Mouse (Mus musculus): ENCODE results near the gene Cic.

Cic gene

GRCm38 (mm10) chr7:25305956-25306613 lies 38.6 kb downstream of the Cic start, which contains the start of gene Tmem145:
TSS of gene Tmem145 (plus strand) at chr7:25306106.
- peak; percentile 83 for DNase-seq (ENCODE audit: low read depth, low spot score)

GRCm38 (mm10) chr7:25306614-25306996 lies 39.1 kb downstream of the Cic start:
- no peak for DNase-seq (ENCODE audit: low read depth, low spot score)

- DNase-seq (ENCODE audit: low read depth, low spot score): no peak
These were observed 41.3 kb downstream of the Cic start for GRCm38 (mm10) chr7:25308702-25309318.

- DNase-seq (ENCODE audit: low read depth, low spot score): no peak
These were observed 41.9 kb downstream of the Cic start for GRCm38 (mm10) chr7:25309425-25309824.

GRCm38 (mm10) chr7:25311193-25311592 lies 43.7 kb downstream of the Cic start:
- no peak for DNase-seq (ENCODE audit: low read depth, low spot score)

GRCm38 (mm10) chr7:25313325-25313724 lies 45.8 kb downstream of the Cic start:
- no peak for DNase-seq (ENCODE audit: low read depth, low spot score)

GRCm38 (mm10) chr7:25314606-25315305 lies 47.3 kb downstream of the Cic start:
- peak; percentile 58 for DNase-seq (ENCODE audit: low read depth, low spot score)

- DNase-seq (ENCODE audit: low read depth, low spot score): peak; percentile 72
These were observed 48.0 kb downstream of the Cic start for GRCm38 (mm10) chr7:25315306-25316041.

- DNase-seq (ENCODE audit: low read depth, low spot score): peak; percentile 100
These were observed 49.3 kb downstream of the Cic start, which contains the start of gene Megf8 for GRCm38 (mm10) chr7:25316532-25317445. TSS of gene Megf8 (plus strand) at chr7:25317164.

- DNase-seq (ENCODE audit: low read depth, low spot score): no peak
These were observed 50.0 kb downstream of the Cic start for GRCm38 (mm10) chr7:25317446-25317999.

- DNase-seq (ENCODE audit: low read depth, low spot score): peak; percentile 95
These were observed 54.6 kb downstream of the Cic start for GRCm38 (mm10) chr7:25322058-25322484.

- DNase-seq (ENCODE audit: low read depth, low spot score): no peak
These were observed 55.7 kb downstream of the Cic start for GRCm38 (mm10) chr7:25323219-25323618.

GRCm38 (mm10) chr7:25325431-25325830 lies 57.9 kb downstream of the Cic start:
- DNase-seq (ENCODE audit: low read depth, low spot score): peak; percentile 68

- no peak for DNase-seq (ENCODE audit: low read depth, low spot score)
These were observed 58.7 kb downstream of the Cic start for GRCm38 (mm10) chr7:25326233-25326632.

- DNase-seq (ENCODE audit: low read depth, low spot score): peak; percentile 86
These were observed 66.2 kb downstream of the Cic start for GRCm38 (mm10) chr7:25333596-25334307.

- no peak for DNase-seq (ENCODE audit: low read depth, low spot score)
These were observed 67.0 kb downstream of the Cic start for GRCm38 (mm10) chr7:25334472-25334871.

GRCm38 (mm10) chr7:25339329-25339728 lies 71.8 kb downstream of the Cic start:
- DNase-seq (ENCODE audit: low read depth, low spot score): no peak

- peak; percentile 60 for DNase-seq (ENCODE audit: low read depth, low spot score)
These were observed 73.7 kb downstream of the Cic start for GRCm38 (mm10) chr7:25341000-25341784.
